Mouse (Mus musculus) kidney, postnatal 0 days (tissue): ENCODE data around the gene Tpk1. TPM values are rescaled to one million over a fixed set of nuclear protein-coding genes. Genes with fewer than 3 reads are reported as not detected.

Experiments used
- ATAC-seq: fragments of 200-750 bp; cut with Nextera tagmentation; replicated peaks from 2 replicates; pipeline ENCODE4 v1.8.0; 2017; ENCODE audit warnings: low read depth, moderate number of reproducible peaks, moderate TSS enrichment, moderate library complexity; ENCODE audit not compliant: low FRiP score
- DNase-seq: peaks from one replicate; pipeline ENCODE4 v3.0.0-alpha.2; 2016; ENCODE audit warnings: low spot score
- H3K27ac ChIP-seq: fragments of 300-500 bp; sonication (generic); 2 replicates; pipeline ENCODE4 v1.5.1; 2014; ENCODE audit warnings: mild to moderate bottlenecking
- H3K27me3 ChIP-seq: fragments of 300-500 bp; sonication (generic); 2 replicates; pipeline ENCODE4 v1.6.1; 2014; ENCODE audit warnings: low read length, mixed read lengths; ENCODE audit not compliant: insufficient read depth
- H3K36me3 ChIP-seq: fragments of 300-500 bp; sonication (generic); 2 replicates; pipeline ENCODE4 v1.6.1; 2014; ENCODE audit warnings: low read length, mixed read lengths; ENCODE audit not compliant: insufficient read depth
- H3K4me1 ChIP-seq: fragments of 300-500 bp; sonication (generic); replicated peaks from 2 replicates; pipeline ENCODE4 v1.6.1; 2014; ENCODE audit warnings: antibody characterized with exemption, low read length, mixed read lengths; ENCODE audit not compliant: insufficient read depth
- H3K4me2 ChIP-seq: fragments of 300-500 bp; sonication (generic); 2 replicates; pipeline ENCODE4 v1.6.1; 2014; ENCODE audit warnings: mild to moderate bottlenecking, low read length, moderate library complexity, mixed read lengths
- H3K4me3 ChIP-seq: fragments of 300-500 bp; sonication (generic); replicated peaks from 2 replicates; pipeline ENCODE4 v1.5.1; 2014; ENCODE audit warnings: low read depth, low read length
- H3K9ac ChIP-seq: fragments of 300-500 bp; sonication (generic); 2 replicates; pipeline ENCODE4 v1.6.1; 2014; ENCODE audit warnings: low read depth, low read length
- H3K9me3 ChIP-seq: fragments of 300-500 bp; sonication (generic); replicated peaks from 2 replicates; pipeline ENCODE4 v1.6.1; 2016; ENCODE audit warnings: low read length, inconsistent platforms, mixed read lengths
- CTCF ChIP-seq: IDR thresholded peaks from 2 replicates; pipeline ENCODE4 v1.5.1; 2016; ENCODE audit warnings: antibody characterized with exemption, low read depth, mild to moderate bottlenecking, moderate library complexity
- WGBS: fragments of 180-500 bp; shearing (Covaris S2); extraction: QIAGEN DNeasy Blood & Tissue Kit; methylation state at CpG from one replicate; pipeline ENCODE4 v1.1.7; 2014; 5-methylcytosine and 5-hydroxymethylcytosine counted together
- polyA plus RNA-seq: library from polyadenylated mRNA; unstranded; fragments of >200 nt; fragmentation: Nextera tagmentation; extraction: Ambion mirVana; gene quantifications from 2 replicates; pipeline ENCODE4 v1.2.1, GENCODE M21; 2015

Tpk1 gene
- polyA plus RNA-seq, 1 experiment from 2014 or later: 29.5 TPM

DNA sequence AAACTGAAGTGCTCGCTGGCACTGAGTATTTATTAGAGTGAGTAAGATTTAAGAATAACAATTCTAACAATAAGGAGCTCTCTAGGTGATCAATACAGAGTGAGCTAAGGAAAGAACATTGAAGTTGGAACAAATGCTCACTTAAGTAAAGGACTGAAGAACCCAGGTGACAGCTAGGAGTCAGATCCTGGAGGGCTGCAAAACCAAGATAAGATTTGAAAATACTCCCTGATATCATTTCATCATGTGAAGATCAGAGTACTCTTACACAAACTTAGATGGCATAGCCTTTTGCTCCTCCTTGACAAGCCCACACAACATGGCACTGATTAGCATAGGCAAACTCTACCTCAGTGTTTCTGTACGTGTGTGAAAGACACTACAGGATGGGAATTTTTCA, 4.3 kb downstream of the Tpk1 start:
- H3K27me3 ChIP-seq: no peaks in the 10 kb centered on the region
- H3K4me1 ChIP-seq: no peaks in the 10 kb centered on the region
- ATAC-seq: no peak
- DNase-seq: no peak
- no peak for TF ChIP-seq CTCF
- H3K4me2 ChIP-seq: no peak overlapping the region
- no peaks in the 10 kb centered on the region for H3K9me3 ChIP-seq
- H3K9ac ChIP-seq: no peak overlapping the region
- no peak overlapping the region for H3K4me3 ChIP-seq
- H3K36me3 ChIP-seq: no peaks in the 10 kb centered on the region
- 93% methylated on average over 2 of the region's 2 CpGs for WGBS
- H3K27ac ChIP-seq: no peak overlapping the region

DNA sequence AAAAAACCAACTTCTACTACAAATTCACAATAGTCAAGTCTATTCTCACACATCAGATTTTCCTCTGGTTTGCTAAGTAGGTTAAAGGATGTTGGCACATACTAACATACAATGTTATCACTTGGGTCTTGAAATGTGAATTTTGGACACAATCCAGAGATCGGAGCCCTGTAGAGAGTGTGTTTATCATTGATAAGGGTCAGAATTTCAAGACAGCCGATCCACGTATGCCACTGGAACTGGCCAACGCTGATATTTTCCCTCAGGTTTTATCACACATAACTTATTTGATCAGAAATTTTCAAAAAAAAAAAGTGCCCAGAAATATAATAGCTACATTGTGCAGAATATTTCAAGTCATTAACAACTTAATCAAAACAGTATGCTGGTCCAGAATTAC, 7.8 kb downstream of the Tpk1 start:
- H3K27me3 ChIP-seq: no peaks in the 10 kb centered on the region
- no peaks in the 10 kb centered on the region for H3K9me3 ChIP-seq
- no peak overlapping the region for H3K4me2 ChIP-seq
- no peak overlapping the region for H3K27ac ChIP-seq
- H3K36me3 ChIP-seq: no peaks in the 10 kb centered on the region
- WGBS: 71% methylated on average over 4 of the region's 4 CpGs
- no peaks in the 10 kb centered on the region for H3K4me1 ChIP-seq
- DNase-seq (no peak), ATAC-seq (no peak)
- TF ChIP-seq CTCF: no peak
- H3K4me3 ChIP-seq: no peak overlapping the region
- no peak overlapping the region for H3K9ac ChIP-seq

DNA sequence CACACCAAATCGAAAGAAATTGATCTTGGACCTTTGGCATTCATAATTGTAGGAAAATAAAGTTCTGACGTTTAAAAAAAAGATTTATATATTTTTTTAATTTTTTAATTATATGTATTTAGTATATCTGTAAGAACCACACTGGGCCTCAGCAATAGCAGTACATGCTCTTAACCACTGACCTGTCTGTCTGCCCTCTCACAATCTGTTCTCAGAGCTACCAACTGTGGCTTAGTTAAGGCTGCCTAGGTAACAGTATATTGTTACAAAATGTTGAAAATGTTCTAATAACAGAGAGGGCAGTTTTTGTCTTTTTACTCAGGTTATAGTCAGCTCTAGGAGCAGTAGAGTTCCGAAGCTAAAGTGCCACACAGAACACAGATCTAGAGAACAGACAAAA, 8.2 kb downstream of the Tpk1 start:
- Histone ChIP-seq H3K4me2 (no peak overlapping the region), H3K27me3 (no peaks in the 10 kb centered on the region), H3K4me1 (no peaks in the 10 kb centered on the region), H3K9ac (no peak overlapping the region), H3K36me3 (no peaks in the 10 kb centered on the region), H3K4me3 (no peak overlapping the region), H3K9me3 (no peaks in the 10 kb centered on the region), H3K27ac (no peak overlapping the region)
- ATAC-seq: no peak
- 94% methylated on average over 3 of the region's 3 CpGs for WGBS
- DNase-seq: no peak
- no peak for TF ChIP-seq CTCF

DNA sequence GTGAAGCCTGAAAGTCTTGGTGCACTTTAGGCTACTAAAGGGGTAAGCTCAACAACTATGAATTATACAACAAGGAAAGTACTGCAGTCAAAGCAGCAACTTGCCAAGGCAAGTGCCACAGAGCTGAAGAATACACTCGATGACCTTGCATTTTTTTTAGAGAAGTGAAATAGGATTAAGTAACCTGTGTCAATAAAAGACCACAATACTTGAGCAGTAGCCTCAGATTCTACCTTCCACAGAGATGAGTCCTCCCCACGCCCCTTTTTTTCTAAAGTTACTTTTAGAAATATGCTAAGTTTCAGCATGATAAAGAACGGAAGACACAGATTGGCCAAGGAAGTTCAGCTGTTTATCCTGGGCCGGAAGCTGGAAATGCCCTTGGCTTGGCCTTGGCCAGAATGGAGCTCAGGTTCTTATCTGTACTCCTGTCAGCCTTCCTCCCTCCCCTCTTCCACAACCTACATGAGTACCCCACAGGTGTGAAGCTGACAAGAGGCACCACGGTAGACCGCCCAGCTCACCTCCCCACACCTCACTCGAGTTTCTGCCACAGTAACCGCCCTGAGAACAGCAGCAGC, 11.1 kb downstream of the Tpk1 start:
- H3K4me2 ChIP-seq: no peak overlapping the region
- DNase-seq: no peak
- 84% methylated on average over 8 of the region's 8 CpGs for WGBS

DNA sequence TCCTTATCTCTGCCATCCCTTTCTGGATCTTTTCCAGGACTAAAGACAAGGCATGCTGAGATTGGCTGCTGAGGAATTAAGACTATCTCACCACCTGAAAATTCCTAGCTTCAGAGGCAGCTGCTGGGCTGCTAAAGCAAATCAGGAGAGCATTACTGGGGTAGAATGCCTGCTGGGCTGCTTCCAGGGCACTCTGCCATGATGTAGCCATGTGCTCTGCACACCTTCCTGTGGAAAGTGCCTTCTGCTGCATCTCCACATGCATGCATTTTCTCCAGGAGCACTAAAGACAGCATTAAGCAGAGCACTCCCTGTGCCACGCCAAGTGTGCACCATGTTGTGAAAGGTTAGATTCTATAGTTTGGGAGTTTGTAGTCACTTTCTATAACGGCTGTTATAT, 16.6 kb downstream of the Tpk1 start:
- Histone ChIP-seq H3K9me3 (no peaks in the 10 kb centered on the region), H3K27me3 (no peaks in the 10 kb centered on the region), H3K27ac (no peak overlapping the region), H3K9ac (no peak overlapping the region), H3K4me1 (no peaks in the 10 kb centered on the region), H3K4me3 (no peak overlapping the region), H3K36me3 (no peaks in the 10 kb centered on the region), H3K4me2 (no peak overlapping the region)
- no peak for TF ChIP-seq CTCF
- DNase-seq (no peak), ATAC-seq (no peak)
- 87% methylated on average over 2 of the region's 2 CpGs for WGBS

More for the DNA sequence above, 11.1 kb downstream of the Tpk1 start:
- no peaks in the 10 kb centered on the region for H3K9me3 ChIP-seq
- H3K36me3 ChIP-seq: no peaks in the 10 kb centered on the region
- H3K27me3 ChIP-seq: no peaks in the 10 kb centered on the region
- H3K4me3 ChIP-seq: no peak overlapping the region
- H3K4me1 ChIP-seq: no peaks in the 10 kb centered on the region
- H3K9ac ChIP-seq: no peak overlapping the region
- ATAC-seq: no peak
- no peak for TF ChIP-seq CTCF
- no peak overlapping the region for H3K27ac ChIP-seq

DNA sequence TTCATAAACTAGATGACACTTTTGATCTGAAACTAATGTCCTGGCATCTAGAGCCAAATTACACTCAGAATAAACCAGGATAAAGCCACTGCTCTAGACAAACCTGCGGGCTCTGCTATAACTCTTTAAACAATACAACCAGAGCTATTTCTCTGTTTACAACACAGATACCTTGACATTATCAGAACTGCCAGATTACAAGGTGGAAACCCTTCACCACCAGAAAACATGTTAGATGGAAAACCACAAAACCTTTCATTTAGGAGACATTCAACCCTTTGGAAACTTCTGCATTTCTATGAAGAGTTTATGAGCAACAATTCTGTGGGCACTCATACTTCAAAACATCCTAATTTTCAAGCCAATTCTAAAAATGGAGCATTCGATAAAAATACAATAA, 20.4 kb downstream of the Tpk1 start:
- no peak overlapping the region for H3K9ac ChIP-seq
- no peaks in the 10 kb centered on the region for H3K36me3 ChIP-seq
- 87% methylated on average over 2 of the region's 2 CpGs for WGBS
- H3K27me3 ChIP-seq: no peaks in the 10 kb centered on the region
- H3K9me3 ChIP-seq: no peaks in the 10 kb centered on the region
- H3K4me1 ChIP-seq: no peaks in the 10 kb centered on the region
- no peak overlapping the region for H3K4me2 ChIP-seq
- no peak for TF ChIP-seq CTCF
- H3K27ac ChIP-seq: no peak overlapping the region
- DNase-seq (no peak), ATAC-seq (no peak)
- H3K4me3 ChIP-seq: no peak overlapping the region

DNA sequence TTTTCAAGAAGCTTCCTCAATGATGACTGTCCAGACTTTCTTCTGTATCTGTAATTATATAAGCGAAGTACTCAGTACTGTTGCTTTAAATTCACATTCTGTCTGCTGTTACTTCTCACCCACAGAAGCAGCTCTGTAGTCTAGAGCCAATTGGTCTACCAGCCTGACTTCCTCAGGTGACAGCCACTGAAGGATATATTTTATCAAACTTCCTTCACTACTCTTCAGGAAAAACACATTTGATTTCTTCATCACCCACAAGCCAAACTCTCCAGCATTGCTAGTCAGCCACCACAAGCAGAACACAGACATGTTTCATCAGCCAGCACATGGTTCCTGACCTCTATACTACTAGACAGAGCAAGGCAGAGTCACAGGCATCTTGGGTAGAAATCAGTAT, 21.0 kb downstream of the Tpk1 start:
- ATAC-seq (no peak), DNase-seq (no peak)
- H3K27ac ChIP-seq: no peak overlapping the region
- no peaks in the 10 kb centered on the region for H3K4me1 ChIP-seq
- H3K9me3 ChIP-seq: no peaks in the 10 kb centered on the region
- TF ChIP-seq CTCF: no peak
- WGBS: 95% methylated on average over 1 of the region's 1 CpGs
- H3K27me3 ChIP-seq: no peaks in the 10 kb centered on the region
- H3K4me3 ChIP-seq: no peak overlapping the region
- H3K9ac ChIP-seq: no peak overlapping the region
- H3K36me3 ChIP-seq: no peaks in the 10 kb centered on the region
- no peak overlapping the region for H3K4me2 ChIP-seq
